Mouse (Mus musculus) megakaryocyte, adult 5-6 weeks (primary cell): ENCODE results near the gene Gramd1a. TPM values are rescaled to one million over a fixed set of nuclear protein-coding genes. Genes with fewer than 3 reads are reported as not detected.

Source experiments
- ATAC-seq: 2 replicates; pipeline ENCODE4 v1.8.0; 2016; ENCODE audit warnings: mild to moderate bottlenecking, inconsistent platforms; ENCODE audit not compliant: poor library complexity, severe bottlenecking
- total RNA-seq, 2 experiments: library from RNA; stranded (forward) in 1 of 2; stranded (reverse) in 1 of 2; fragments of 153-499, 151-499 nt in 1 of 2; fragments of 221-1000, 200-1000 nt in 1 of 2; gene quantifications; 2 replicates each; pipeline versions ENCODE4 v1.2.3 to v1.2.4; 2015 to 2017

The Gramd1a gene
- total RNA-seq, 2 experiments from 2014 or later, result 35.3 to 76.0 TPM

- ATAC-seq, result no peak
Observed at GRCm38 (mm10) chr7:31098697-31099611, 56.7 kb downstream of the Gramd1a start.

GRCm38 (mm10) chr7:31097583-31098248 is 58.0 kb downstream of the Gramd1a start:
- ATAC-seq, result peak; percentile 98

- no peak for ATAC-seq
Observed at GRCm38 (mm10) chr7:31096892-31097564, 58.7 kb downstream of the Gramd1a start.

GRCm38 (mm10) chr7:31094774-31095501 is 60.8 kb downstream of the Gramd1a start:
- no peak for ATAC-seq

- peak; percentile 93 for ATAC-seq
Observed at GRCm38 (mm10) chr7:31089721-31090120, 66.0 kb downstream of the Gramd1a start.

GRCm38 (mm10) chr7:31088206-31088605 is 67.5 kb downstream of the Gramd1a start:
- no peak for ATAC-seq

- no peak for ATAC-seq
Observed at GRCm38 (mm10) chr7:31087262-31087661, 68.4 kb downstream of the Gramd1a start.

- ATAC-seq, result peak; percentile 38; the same call in 1 of the 2 replicates
Observed at GRCm38 (mm10) chr7:31086175-31086755, 69.4 kb downstream of the Gramd1a start.

- ATAC-seq, result no peak
Observed at GRCm38 (mm10) chr7:31085171-31085570, 70.5 kb downstream of the Gramd1a start.

- no peak for ATAC-seq
Observed at GRCm38 (mm10) chr7:31084140-31084539, 71.6 kb downstream of the Gramd1a start.

GRCm38 (mm10) chr7:31082831-31083588 is 72.7 kb downstream of the Gramd1a start:
- no peak for ATAC-seq

- ATAC-seq, result no peak
Observed at GRCm38 (mm10) chr7:31082106-31082505, 73.6 kb downstream of the Gramd1a start.

- no peak for ATAC-seq
Observed at GRCm38 (mm10) chr7:31081106-31081505, 74.6 kb downstream of the Gramd1a start.

GRCm38 (mm10) chr7:31080611-31081010 is 75.1 kb downstream of the Gramd1a start:
- ATAC-seq, result no peak

Other genes with a start within 250 kb of the Gramd1a start
- gene Mag, start 241.0 kb downstream of the Gramd1a start, total RNA-seq (2015), result 0.87 and 0.89 TPM in 2 replicates
- 0.95 and 1.1 TPM in 2 replicates for gene Mag, start 241.0 kb downstream of the Gramd1a start, total RNA-seq (2017)
- not detected in 2 replicates for gene Hamp2, start 231.2 kb downstream of the Gramd1a start, total RNA-seq (2015)
- gene Hamp2, start 231.2 kb downstream of the Gramd1a start, total RNA-seq (2017), result not detected in 2 replicates
- gene Hamp, start 211.9 kb downstream of the Gramd1a start, total RNA-seq (2015), result 0.60 TPM in 1 of 2 replicates, not detected in the other
- not detected in 2 replicates for gene Hamp, start 211.9 kb downstream of the Gramd1a start, total RNA-seq (2017)
- 145 and 150 TPM in 2 replicates for gene Usf2, start 199.1 kb downstream of the Gramd1a start, total RNA-seq (2015)
- 193 and 226 TPM in 2 replicates for gene Usf2, start 199.1 kb downstream of the Gramd1a start, total RNA-seq (2017)
- gene Lsr, start 182.4 kb downstream of the Gramd1a start, total RNA-seq (2015), result 4.3 and 7.3 TPM in 2 replicates
- gene Lsr, start 182.4 kb downstream of the Gramd1a start, total RNA-seq (2017), result 4.7 and 6.1 TPM in 2 replicates
- gene Fam187b, start 182.1 kb downstream of the Gramd1a start, total RNA-seq (2015), result 1.4 and 1.9 TPM in 2 replicates
- 0.51 and 0.77 TPM in 2 replicates for gene Fam187b, start 182.1 kb downstream of the Gramd1a start, total RNA-seq (2017)
- 1,077 and 1,092 TPM in 2 replicates for gene Fxyd5, start 113.4 kb downstream of the Gramd1a start, total RNA-seq (2015)
- 807 and 874 TPM in 2 replicates for gene Fxyd5, start 113.4 kb downstream of the Gramd1a start, total RNA-seq (2017)
- not detected in 2 replicates for gene Fxyd7, start 104.4 kb downstream of the Gramd1a start, total RNA-seq (2015)
- 0.51 TPM in 1 of 2 replicates, not detected in the other for gene Fxyd7, start 104.4 kb downstream of the Gramd1a start, total RNA-seq (2017)
- 0.46 TPM in 1 of 2 replicates, not detected in the other for gene Fxyd1, start 98.7 kb downstream of the Gramd1a start, total RNA-seq (2015)
- not detected in 2 replicates for gene Fxyd1, start 98.7 kb downstream of the Gramd1a start, total RNA-seq (2017)
- 0.13 TPM in 1 of 2 replicates, not detected in the other for gene Lgi4, start 96.6 kb downstream of the Gramd1a start, total RNA-seq (2015)
- 0.07 TPM in 1 of 2 replicates, not detected in the other for gene Lgi4, start 96.6 kb downstream of the Gramd1a start, total RNA-seq (2017)
- gene Fxyd3, start 79.2 kb downstream of the Gramd1a start, total RNA-seq (2015), result not detected in 2 replicates
- gene Fxyd3, start 79.2 kb downstream of the Gramd1a start, total RNA-seq (2017), result not detected in 2 replicates
- gene Hpn, start 40.6 kb downstream of the Gramd1a start, total RNA-seq (2015), result 1.5 and 2.1 TPM in 2 replicates
- gene Hpn, start 40.6 kb downstream of the Gramd1a start, total RNA-seq (2017), result 0.33 and 1.7 TPM in 2 replicates
- 0.52 TPM in 1 of 2 replicates, not detected in the other for gene Scn1b, start 28.9 kb downstream of the Gramd1a start, total RNA-seq (2015)
- 0.28 and 0.59 TPM in 2 replicates for gene Scn1b, start 28.9 kb downstream of the Gramd1a start, total RNA-seq (2017)
- not detected in 2 replicates for gene Scgb2b2, start 134.6 kb upstream of the Gramd1a start, total RNA-seq (2015)
- gene Scgb2b2, start 134.6 kb upstream of the Gramd1a start, total RNA-seq (2017), result not detected in 2 replicates
- not detected in 2 replicates for gene Scgb1b2, start 135.9 kb upstream of the Gramd1a start, total RNA-seq (2015)
- gene Scgb1b2, start 135.9 kb upstream of the Gramd1a start, total RNA-seq (2017), result not detected in 2 replicates
- not detected in 2 replicates for gene Scgb2b3, start 206.2 kb upstream of the Gramd1a start, total RNA-seq (2015)
- gene Scgb2b3, start 206.2 kb upstream of the Gramd1a start, total RNA-seq (2017), result not detected in 2 replicates
- not detected in 2 replicates for gene Scgb1b3, start 219.7 kb upstream of the Gramd1a start, total RNA-seq (2015)
- gene Scgb1b3, start 219.7 kb upstream of the Gramd1a start, total RNA-seq (2017), result not detected in 2 replicates